Mouse (Mus musculus): ENCODE data around the gene Hist1h4f.
"Not testable (repeated sequence)": the region's sequence is repeated elsewhere in the genome, so short reads cannot be mapped to it uniquely, and the experiment has no call there.

Gene Hist1h4f

GRCm38 (mm10) chr13:23576351-23576881, 25.0 kb upstream of the Hist1h4f start:
- DNase-seq: no peak

DNA sequence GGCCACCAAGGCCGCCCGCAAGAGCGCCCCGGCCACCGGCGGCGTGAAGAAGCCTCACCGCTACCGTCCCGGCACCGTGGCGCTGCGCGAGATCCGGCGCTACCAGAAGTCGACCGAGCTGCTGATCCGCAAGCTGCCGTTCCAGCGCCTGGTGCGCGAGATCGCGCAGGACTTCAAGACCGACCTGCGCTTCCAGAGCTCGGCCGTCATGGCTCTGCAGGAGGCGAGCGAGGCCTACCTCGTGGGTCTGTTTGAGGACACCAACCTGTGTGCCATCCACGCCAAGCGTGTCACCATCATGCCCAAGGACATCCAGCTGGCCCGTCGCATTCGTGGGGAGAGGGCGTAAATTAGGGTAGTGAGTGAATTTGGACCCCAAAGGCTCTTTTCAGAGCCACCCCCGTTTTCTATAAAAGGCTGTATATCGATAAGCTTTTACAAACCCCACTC, 24.4 kb upstream of the Hist1h4f start:
- not testable (repeated sequence) for DNase-seq

DNA sequence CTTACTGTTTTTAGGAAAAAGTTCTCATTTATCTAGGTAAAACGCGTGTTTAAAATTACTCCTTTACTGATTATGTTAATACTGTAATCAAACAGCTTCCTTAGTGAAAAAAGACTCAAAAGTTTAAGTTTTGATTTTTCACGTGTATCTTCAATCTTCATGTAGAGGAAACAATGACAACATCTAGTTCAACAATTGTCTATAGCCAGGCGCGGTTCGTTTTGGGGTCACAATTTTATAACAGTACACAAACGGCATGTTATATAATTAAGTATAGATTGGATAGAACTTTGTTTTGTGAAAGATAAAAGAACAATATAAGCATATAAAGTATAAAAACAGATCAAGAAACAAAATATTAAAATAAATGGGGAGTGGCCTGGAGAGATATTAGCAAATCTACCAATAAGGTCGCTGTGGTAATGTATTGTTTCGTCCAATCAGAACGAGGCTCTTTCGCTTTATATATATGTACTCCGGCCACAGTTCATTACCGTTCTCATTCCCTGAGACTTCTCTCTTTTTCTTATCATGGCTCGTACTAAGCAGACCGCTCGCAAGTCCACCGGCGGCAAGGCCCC, 23.9 kb upstream of the Hist1h4f start, which contains the start of gene Hist1h3d:
Gene Hist1h3d (plus strand): TSS at position 493 of the 581 bp plus-strand sequence.
- peak; percentile 61 to 71 for DNase-seq

- not testable (repeated sequence) for DNase-seq
Measured at GRCm38 (mm10) chr13:23574546-23575170, 23.2 kb upstream of the Hist1h4f start.

GRCm38 (mm10) chr13:23573898-23574524, 22.6 kb upstream of the Hist1h4f start, which contains the start of the genes Hist1h2bf and Hist1h2ad:
TSS of gene Hist1h2bf (minus strand) at chr13:23574196.
TSS of gene Hist1h2ad (plus strand) at chr13:23574381.
- DNase-seq: peak; percentile 92 to 93

- not testable (repeated sequence) for DNase-seq
Measured at GRCm38 (mm10) chr13:23573034-23573897, 21.8 kb upstream of the Hist1h4f start.

- no peak for DNase-seq
Measured at GRCm38 (mm10) chr13:23572218-23573033, 21.0 kb upstream of the Hist1h4f start.

- not testable (repeated sequence) for DNase-seq
Measured at GRCm38 (mm10) chr13:23571504-23572217, 20.2 kb upstream of the Hist1h4f start.

GRCm38 (mm10) chr13:23571022-23571503, 19.6 kb upstream of the Hist1h4f start, which contains the start of the genes Hist1h2ae and Hist1h2bg:
TSS of gene Hist1h2ae (minus strand) at chr13:23571220.
TSS of gene Hist1h2bg (plus strand) at chr13:23571396.
- DNase-seq: peak; percentile 71 to 78

GRCm38 (mm10) chr13:23570261-23571021, 19.0 kb upstream of the Hist1h4f start:
- not testable (repeated sequence) for DNase-seq

GRCm38 (mm10) chr13:23564482-23564881, 13.0 kb upstream of the Hist1h4f start:
- DNase-seq: no peak

DNA sequence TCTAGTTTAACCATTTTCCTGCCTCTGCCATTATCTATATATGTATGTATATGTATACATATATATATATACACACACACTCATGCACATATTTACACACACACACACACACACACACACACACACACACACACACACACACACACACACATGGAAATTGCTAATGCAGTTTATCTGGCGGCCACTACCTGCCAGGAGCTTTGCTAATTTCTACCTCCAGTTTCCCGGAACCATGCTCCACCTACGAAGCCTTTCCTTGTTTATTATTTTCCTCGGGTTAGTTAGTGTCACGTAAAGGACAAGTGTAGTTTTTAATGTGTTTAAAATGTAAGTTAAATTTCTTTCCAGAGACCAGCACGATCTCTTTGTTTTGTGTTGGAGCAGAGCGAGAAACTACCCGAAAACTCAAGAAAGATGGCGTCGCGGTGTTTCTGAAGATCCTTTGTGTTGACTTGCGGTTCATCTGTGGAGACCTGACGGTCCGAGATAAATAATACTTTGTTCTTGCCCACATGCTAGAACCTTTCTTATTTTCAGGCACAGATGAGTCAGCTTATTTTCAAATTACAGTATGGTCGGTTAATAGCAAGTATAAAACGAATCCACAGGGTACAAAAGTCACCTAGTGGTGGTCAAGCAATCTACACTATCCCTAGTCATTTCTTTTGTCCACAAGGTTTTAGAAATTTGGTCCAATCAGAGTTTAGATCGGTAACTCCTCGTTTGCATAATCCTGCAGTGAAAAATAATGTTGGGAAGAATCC, 11.4 kb upstream of the Hist1h4f start:
- DNase-seq: peak; percentile 43 to 69

DNA sequence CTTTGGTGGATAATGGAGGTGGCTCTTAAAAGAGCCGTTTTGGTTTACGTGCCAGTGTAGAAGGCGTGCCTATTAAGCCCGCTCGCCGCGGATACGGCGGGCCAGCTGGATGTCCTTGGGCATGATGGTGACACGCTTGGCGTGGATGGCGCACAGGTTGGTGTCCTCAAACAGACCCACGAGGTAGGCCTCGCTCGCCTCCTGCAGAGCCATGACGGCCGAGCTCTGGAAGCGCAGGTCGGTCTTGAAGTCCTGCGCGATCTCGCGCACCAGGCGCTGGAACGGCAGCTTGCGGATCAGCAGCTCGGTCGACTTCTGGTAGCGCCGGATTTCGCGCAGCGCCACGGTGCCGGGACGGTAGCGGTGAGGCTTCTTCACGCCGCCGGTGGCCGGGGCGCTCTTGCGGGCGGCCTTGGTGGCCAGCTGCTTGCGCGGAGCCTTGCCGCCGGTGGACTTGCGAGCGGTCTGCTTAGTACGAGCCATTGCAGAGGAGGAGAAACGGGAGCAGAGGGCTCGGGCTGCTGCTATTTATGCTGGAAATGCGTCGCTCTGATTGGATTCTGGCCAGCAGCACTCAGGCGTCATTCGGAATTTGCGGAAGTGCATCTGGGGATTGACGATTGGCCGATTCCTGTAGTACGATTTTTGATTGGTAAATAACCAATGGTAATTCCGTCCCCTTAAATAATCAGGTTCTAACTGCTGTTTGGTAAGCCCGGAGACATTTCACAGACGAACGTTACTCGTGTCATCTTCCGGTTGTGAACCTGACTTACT, 10.6 kb upstream of the Hist1h4f start, which contains the start of gene Hist1h3e:
Gene Hist1h3e (minus strand): TSS at position 487 of the 777 bp plus-strand sequence.
- DNase-seq: peak; percentile 96 to 97

DNA sequence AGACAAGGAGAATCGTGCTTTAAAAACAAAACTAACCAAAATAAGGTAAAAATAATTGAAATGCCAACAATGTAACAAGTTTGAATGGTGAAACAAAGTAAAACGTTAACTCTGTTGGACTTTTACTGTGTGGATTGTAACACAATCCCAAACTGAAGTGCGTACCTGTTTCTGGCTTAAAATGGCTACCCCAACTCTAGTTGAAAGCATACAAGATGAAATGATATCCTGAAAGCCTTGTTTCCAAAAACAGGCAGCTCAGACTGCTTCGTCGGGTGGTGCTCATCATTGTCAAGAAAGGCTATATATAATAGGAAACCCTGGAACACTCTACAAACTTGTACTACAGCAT, 10.1 kb upstream of the Hist1h4f start:
- DNase-seq: not testable (repeated sequence)

DNA sequence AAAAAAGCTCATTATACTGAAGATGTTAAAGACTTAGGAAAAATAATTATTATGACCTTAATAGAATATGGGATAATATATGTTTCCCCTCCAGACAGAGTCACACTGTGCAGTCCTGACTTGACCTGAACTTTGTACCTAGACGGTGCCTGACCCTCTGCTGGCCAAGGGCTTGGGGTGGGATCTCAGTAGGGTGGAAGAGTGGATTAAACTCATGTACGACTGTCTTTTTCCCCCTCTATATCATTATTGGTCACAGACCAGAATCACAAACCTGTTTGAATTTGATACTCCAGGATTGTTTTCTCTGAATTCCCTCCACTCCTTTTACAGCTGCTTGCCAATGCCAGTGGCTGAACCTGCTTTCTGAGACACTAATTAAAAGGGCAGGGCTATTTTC, 9.3 kb upstream of the Hist1h4f start:
- not testable (repeated sequence) for DNase-seq

- no peak for DNase-seq
Measured at GRCm38 (mm10) chr13:23556906-23557305, 5.5 kb upstream of the Hist1h4f start.

GRCm38 (mm10) chr13:23555839-23556416, 4.5 kb upstream of the Hist1h4f start:
- peak; percentile 78 to 83 for DNase-seq
